Mouse (Mus musculus) c-Kit-positive CD71-positive TER-119-positive erythroid progenitor cells, embryonic 14.5 days (primary cell): ENCODE data around the gene Gm5767.
A peak's percentile ranks its signal among the peaks of the same experiment; 100 is the strongest.

ENCODE experiments used
- DNase-seq: peaks from one replicate; pipeline ENCODE4 v3.0.0-alpha.2; 2013; ENCODE audit warnings: low spot score

Gene Gm5767

DNA sequence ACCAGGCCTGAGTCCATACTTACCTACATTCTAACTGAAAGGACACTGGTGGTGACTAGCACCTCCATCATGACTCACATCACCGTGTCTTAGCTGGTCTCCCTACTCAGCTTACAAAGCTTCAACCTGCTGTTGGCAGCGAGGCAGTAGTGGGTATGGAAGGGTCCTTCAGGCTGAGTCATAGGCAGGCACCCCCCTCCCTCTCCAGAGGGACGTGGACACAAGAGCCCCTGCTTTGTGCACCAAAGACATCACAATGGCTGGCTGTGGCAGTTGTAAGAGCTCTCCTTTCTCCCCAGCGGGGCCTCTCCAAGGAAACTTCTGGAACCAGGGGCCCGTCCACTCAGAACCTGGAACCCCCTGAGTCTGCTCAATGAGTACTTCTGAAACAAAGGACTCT lies at the start of gene Gm5767:
Gene Gm5767 (plus strand): TSS at position 301 of the 400 bp plus-strand sequence.
- no peak for DNase-seq

DNA sequence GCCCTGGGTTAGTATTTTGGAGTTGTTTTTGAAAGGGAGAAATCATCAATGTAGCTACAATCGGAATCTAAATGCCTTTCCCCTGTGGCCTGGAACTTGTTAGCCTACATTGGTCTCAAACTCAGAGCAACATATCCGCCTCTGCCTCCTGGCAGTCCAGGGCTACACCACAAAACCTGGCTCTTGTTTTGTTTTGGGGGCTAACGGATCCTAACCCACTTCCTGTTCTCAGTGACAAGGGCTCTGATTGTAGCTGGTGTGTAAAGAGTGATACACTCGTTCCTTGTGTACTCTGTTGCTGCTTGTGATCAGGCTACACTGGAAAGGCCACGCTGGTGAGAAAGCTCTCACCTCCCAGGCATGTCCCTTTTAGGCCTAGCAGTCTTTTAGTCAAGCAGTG lies 49.1 kb upstream of the Gm5767 start:
- DNase-seq, result no peak

DNA sequence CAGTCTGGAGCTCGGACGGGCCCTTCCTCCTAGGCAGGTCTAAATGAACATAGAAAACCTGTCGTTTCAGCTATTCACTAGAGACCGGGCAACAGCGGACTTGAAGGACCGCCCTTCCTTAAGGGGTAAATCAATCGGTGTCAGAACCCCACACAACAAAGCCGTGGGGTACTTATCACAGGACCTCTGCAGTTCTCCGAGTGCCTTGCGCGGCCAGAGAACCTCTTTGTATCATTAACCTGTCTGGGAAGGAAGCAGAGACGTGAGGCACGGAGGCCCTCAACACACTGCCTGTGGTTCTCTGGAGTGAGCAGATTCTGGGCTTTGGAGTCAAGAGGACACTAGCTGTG lies 43.7 kb upstream of the Gm5767 start:
- no peak for DNase-seq

DNA sequence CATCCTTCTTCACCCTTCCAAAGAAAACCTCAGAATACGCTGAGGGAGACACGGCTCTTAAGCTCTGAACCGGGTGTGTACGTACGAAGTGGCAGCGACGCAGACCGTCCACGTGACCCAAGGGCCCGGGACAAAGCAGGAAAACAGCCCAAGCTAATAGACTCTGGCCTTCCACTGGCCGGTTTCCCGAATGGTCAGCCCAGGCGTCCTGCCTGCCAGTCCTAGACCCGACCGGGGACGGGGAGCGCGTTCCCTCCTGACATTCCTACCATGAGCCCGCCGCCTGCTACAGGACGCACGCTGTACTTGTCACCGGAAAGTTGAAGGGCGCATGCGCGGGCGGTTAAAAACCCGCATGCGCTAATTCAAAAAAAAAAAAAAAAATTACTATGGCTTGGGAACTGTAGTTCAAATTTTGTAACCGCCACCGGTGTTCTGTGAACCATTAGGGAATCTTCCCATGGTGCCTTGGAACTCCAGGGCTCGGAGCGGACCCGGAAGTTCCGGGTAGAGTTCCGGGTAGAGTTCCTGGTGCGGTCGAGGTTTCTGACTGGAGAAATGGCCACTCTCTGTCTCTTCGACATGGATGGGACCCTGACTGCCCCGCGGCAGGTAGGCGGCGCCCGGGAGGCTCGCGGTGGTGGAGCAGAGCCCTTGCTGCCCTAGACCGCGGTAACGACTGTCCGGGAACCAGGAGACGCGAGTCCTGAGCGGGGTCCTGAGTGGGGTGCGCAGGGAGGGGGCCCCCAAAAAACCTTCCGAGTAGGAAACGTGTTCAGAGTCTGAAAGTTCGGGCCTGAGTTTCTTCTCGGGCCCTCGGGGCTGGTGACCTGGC lies 43.1 kb upstream of the Gm5767 start, which contains the start of the genes Pmm2 and Tmem186:
Gene Pmm2 (plus strand): TSS at position 458 of the 835 bp plus-strand sequence.
Gene Tmem186 (minus strand): TSS at position 496 of the 835 bp plus-strand sequence.
- DNase-seq, result peak; percentile 85

DNA sequence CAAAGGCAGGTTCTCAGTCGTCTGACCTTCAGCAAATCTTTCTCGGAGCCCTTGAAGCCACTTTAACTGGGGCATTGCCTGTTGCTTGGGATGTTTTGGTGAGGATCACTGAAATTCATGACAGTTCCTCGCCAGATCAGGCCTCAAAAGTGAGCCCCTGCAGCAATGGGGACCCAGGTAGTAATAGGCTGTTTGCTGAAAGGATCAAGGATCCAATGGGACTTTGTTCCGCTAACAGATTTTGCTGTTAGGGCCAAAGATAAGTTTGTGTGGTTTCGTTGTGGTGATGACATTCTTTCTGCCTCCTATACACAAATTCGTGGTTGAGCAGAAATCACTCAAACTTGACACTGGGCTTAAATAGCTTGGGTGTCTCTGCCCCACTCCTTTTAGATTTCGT lies 42.4 kb upstream of the Gm5767 start:
- DNase-seq, result no peak

DNA sequence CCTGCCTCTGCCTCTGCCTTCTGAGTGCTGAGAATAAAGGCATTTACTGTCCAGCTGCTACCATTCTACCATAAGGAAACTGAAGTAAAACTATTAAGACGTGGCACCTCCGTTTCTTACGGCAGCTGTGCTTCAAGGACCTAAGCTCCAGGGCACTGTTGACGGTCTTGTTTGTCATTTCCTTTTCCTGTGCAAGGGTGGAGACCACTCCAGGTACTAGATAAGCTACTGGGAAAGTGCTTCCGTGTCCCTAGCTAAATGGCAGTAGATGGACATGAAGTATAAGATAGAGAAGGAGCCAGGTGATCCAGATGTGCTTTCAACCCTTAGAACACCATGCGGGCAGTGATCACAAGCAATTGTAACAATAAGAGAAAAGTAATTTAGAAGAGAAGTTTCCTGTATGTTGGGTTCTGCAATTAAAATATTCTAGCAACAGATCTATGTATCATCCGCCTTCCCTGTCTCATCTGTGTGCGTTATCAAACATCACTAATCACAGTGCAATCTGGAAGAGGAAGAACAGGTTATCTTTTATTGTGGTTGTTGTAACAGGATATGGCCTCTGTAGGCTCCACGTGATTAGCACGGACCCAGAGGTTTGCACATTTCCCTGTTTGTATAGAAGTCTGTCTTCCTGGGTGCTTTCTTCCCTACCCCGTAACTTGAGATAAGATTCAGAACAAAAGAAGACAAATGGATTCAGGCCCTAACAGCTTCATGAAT lies 40.9 kb upstream of the Gm5767 start:
- DNase-seq, result no peak

DNA sequence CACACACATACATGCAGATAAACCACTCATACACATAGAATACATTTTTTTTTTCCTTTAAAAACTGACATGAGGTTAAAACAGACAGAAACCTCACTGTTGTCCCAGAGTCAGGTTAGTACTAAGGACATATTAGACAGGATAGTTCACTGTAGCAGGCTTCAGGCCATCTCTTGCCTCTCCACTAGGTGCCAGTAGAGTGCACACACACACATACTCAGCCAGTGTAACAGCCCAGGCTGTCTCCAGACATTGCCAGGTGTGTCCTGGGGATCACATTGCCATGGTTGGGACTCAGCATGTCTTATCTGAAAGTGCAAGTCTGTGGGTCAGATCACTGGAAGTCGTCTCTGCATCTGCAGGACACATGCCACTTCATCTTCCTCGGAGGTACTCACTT lies 36.7 kb upstream of the Gm5767 start:
- peak; percentile 53 for DNase-seq

DNA sequence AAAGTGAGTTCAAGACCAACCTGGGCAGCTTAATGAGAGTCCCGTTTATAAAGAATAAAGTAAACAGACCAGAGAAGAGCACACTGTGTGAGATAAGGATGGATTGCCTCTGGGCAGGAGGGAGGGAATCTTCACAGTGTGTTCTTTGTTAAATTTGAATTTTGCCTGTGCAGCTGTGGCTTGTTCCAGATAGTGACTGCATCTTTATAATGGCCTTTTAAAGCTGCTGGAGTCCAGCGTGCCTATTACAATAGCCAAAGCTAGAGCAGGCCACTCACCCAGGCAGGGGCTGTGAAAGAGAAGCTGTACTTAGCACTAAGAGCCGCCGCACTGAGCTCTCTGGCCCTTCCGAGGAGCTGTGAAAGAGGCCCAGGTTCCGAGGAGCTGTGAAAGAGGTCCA lies 35.0 kb upstream of the Gm5767 start:
- no peak for DNase-seq

DNA sequence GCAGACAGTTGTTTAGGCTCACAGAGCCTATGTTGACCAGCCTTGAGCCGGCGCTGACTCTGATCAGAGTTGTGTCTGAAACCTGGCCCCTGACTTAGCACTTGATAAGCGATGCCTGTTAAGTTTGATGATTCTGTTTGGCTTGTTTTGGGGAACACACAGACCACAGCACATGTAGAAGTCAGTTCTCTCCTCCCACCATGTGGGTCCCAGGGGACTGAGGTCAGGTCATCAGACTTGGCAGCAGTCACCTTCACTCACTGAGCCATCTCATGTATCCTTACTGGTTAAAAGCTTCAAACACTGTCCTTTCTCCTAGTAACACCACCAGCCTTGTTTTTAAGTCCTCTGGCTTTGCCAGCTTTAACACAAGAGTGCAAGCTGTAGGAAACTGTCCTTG lies 30.6 kb upstream of the Gm5767 start:
- no peak for DNase-seq

DNA sequence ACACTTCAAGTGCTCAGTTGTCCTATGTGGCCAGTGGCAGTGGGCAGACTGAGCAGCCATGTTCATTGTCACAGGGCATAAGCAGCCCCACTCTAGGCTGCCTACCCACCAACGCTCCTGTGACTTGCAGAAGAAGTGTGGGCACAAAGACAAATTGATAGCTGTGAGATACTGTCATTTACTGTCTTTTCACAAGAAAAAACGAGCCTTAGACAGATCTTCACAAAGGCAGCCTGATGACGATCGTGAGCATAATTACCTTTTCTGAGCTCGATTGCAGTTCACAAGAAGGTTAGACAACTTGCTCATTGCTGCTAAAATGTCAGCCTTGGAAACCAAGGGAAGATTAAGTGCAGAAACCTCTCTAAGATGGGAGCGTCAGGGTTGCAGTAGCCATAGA lies 25.5 kb upstream of the Gm5767 start:
- DNase-seq, result no peak

DNA sequence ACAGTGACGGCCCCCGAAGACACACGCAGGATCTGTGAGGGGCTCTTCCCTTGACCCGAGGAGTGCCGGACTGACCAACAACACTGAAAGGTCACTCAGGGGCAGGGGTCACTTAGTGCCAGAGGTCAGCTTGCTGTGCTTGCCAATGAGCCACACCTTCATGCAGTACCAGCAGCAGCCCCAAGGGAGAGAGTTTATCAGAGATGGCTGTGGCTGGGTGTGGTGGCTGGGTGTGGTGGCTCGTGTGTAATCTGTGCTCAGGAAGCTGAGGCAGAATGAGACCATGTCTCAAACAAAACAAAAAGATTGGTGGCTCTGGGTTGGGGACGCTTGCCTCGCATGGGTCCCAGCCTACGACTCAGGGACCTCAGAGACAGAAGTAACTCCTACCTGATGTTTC lies 25.0 kb upstream of the Gm5767 start:
- DNase-seq, result no peak

DNA sequence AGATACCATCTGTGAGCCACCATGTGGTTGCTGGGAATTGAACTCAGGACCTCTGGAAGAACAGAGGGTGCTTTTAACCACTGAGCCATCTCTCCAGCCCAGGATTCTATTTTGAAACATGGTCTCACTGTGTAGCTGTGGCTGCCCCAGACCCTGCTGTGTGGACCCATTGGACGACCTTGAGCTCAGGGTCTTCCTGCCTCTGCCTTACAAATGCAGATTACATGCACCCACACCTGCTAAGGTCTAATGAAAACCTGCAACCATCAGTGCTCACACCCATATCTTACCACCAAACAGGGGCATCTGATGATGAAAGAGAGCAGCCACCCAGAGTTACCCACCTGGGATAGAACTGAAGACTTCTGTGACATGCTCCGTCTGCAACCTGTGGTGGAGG lies 24.3 kb upstream of the Gm5767 start:
- DNase-seq, result no peak

DNA sequence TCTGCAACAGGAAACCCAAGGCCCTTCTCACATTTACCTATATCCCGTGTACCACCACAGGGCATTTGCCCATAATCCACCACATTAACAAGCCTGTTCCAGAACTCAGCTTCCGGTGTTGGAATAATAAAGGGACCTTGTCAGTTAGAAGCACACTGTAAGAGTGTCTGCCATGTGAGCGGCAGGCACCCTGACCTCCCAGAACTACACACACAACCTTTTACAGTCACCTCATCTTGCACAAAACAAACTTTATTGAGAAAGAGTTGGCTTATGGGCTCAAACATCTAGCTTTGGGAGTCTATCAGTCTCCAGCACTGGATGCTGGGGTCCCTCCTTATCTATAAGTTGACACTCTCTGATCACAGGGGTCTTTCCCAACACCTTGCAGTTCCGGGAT lies 22.2 kb upstream of the Gm5767 start:
- DNase-seq, result no peak

DNA sequence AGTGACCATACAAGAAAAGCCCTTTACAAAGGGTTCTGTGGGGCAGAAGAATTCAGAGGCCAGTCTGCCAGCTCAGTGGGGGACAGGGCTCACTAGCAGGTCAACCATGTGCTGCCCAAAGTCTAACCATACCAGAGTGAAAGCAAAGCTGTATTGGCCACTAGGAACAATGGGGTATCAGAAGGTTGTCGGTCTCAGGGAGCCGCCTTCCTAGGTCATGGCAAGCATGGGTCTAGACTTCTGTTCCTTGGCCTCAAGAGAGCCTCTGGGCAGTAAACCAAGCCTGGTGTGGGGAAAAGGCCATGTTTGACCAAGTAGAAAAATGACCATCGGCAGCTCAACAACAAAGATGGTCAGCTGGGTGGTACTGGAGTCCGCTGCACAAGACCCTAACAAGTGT lies 21.8 kb upstream of the Gm5767 start:
- DNase-seq, result no peak

DNA sequence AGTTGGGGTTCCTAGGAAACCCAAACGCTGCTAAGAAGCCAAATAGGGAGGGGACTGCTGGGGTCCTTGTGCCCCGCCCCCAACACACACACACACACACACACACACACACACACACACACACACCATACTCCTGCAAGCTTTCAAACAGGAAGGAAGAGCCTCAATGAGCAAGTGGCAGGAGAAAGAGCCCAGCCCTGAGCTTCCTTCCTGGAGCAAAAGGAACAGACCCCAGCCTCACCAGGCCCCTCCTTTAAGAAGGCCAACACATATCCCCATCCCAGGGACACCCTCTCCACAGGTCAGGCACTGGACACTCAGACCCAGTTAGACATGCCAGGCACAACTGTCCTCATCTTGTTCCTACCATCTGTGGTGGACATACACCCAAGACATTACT lies 17.5 kb upstream of the Gm5767 start:
- no peak for DNase-seq

DNA sequence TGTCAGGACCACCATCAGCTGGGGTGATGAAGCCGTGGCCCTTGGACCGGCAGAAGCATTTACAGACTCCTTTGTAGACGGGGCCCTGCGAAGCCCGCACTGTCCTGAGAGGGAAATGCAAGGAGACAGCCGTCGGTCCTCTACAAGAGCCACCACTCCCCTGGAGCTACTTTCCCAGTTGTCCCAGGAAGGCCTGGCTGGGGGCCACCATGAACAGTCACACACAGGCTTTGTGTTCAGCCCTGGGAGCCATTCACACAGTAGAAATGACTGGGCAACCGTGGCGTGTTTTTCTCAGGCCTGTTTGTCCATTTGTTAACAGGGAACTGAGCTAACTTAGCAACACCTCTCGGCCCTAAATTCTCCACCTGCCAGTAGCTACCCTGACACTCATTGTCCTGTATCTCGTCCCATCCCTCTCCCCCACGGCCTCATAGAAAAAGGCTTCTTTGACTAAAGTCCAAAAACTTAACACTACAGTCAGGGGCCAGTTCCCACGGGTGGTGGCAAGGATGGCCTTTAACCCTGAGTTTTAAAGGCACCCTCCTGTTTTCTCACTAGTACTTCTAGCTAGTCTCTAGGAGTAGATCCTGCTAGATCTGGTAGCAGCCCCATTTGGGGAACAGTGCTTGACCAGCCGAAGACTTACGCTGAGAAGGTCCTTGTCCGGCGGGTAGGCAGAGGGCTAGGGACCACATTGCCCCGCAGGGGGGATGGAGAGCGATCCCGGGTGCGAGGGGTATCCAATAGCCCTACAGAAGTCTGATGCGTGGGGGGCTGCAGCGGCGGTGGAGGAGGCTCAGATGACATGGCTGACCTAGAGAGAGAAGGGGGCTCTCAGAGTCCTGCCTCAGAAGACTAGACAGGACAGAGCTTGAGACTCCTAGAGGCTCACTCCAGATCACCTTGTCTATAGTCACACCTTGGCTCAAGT lies 16.7 kb upstream of the Gm5767 start:
- DNase-seq, result no peak

DNA sequence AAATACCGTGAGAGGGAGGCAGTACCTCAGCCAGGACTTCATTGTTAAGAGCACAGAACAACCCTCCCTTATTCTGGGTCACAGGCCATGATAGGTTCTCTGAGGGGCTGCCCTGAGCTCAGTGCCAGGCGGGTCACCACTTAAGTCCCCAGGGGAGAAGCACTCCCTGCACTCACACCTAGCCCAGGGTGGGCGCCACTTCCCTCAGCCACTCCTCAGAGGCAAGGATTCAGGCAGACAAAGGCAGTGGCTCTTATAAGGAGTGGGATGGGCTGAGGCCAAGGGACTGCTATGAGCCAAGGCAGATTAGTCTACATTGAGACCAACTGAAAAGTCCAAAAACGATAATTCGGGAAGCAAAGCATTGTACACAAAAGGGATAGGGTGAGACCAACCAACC lies 15.2 kb upstream of the Gm5767 start:
- DNase-seq, result no peak

DNA sequence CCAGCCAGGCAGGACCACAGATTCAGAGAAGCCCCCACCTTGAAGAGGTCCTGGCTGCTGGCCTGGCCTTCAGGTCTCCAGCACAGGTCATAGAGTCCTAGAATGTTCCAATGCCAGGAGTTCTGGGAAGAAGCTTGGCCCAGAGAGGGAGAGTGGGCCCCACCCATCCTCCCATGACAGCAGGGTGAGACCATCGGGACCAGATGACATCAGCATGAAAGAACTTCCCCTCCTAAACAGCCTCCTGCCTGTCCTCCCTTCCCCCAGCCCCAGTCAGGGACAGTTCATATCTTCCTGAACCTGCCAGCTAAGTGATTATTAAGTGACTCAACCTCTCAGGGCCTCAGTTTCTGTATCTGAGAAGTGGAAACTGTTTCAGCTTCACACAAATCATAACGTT lies 14.1 kb upstream of the Gm5767 start:
- no peak for DNase-seq

DNA sequence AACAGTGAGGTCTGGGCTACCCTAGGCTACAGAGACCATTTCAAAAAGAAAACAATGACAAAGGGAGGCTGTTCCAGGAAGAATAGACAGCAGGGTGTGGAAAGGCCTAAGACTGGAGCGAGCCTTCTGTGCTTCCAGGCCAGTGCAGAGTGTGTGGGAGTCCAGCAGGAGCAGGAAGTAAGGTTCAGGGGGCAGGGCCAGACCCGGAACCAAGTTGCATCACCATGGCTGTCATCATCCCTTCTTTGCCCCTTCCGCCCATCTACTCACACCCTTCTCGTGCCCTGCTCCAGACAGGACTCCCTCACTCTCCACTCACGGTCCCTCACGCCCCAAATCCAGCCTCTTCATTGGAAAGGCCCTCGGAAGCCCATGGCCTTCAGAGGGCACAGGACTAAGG lies 13.3 kb upstream of the Gm5767 start:
- DNase-seq, result no peak

DNA sequence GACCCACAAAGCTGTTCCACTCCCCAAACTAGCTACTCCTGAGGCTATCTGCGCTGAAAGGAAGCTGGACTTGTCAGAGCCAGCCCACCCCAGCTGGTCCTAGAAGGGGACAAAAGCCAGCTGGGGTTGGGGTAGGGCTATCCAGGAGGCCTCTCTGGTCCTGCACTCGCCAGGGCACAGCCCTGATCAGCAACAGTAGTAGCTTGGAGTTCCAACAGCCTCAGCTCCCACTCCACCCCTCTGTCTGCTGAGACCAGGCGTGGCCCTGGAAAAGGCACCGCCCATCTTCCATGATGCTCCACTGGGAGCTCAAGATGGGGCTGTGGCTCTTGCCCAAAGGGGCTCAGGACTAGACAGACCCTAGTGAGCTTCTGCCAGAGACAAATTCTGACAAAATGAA lies 12.8 kb upstream of the Gm5767 start:
- DNase-seq, result no peak

DNA sequence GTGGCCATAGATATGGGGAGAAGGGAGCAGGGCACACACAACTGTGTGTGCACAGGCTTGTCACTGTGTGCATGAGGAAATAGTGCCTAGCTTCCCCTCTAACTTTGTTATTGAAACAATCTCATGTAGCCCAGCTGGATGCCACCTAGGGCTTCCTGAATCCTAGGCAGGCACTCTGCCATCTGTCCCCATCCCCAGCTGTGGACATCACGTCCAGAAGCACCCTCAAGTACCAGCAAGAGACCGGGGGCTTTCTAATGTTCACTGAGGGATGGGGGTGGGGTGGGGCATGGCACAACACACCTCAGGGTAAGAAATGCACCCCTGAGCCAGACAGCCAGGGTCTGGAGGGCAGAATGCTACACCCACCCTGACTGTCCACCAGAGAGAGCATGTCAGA lies 12.2 kb upstream of the Gm5767 start:
- no peak for DNase-seq

DNA sequence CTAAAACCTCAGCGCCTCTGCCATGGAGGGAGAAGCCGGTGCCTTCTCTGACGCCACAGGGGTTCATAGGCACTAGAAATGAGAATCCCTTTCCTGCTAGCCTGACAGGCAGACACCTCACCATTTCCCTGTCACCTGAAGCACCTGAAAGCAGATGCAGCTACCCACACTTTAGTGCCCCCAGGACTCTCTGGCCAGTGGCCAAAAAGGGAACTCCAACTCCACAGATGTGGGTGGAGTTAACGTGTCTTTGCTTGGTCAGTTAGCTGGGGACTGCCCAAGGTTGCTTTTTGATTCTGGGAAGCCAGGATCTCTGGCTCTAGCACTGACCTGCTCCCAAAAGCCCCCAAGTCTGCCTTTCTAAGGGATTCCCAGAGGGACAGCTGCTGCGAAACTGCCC lies 11.1 kb upstream of the Gm5767 start:
- no peak for DNase-seq
